Mouse (Mus musculus): Measurements from ENCODE around the gene Ano6.

Ano6 gene

GRCm38 (mm10) chr15:95790529-95791071, at the start of gene Ano6:
Ano6 (plus strand) TSS chr15:95790843.
- under 1% methylated on average over 51 of the region's 51 CpGs for WGBS

GRCm38 (mm10) chr15:95742955-95743354, 47.7 kb upstream of the Ano6 start:
- WGBS = 85% methylated on average over 6 of the region's 6 CpGs

- 75% methylated on average over 2 of the region's 2 CpGs for WGBS
These were observed 46.8 kb upstream of the Ano6 start for GRCm38 (mm10) chr15:95743856-95744255.

- WGBS = 54% methylated on average over 11 of the region's 11 CpGs
These were observed 45.1 kb upstream of the Ano6 start for GRCm38 (mm10) chr15:95745346-95746106.

GRCm38 (mm10) chr15:95746513-95746912, 44.1 kb upstream of the Ano6 start:
- 91% methylated on average over 5 of the region's 5 CpGs for WGBS

- WGBS = 91% methylated on average over 16 of the region's 16 CpGs
These were observed 43.4 kb upstream of the Ano6 start for GRCm38 (mm10) chr15:95746955-95747931.

- 87% methylated on average over 5 of the region's 5 CpGs for WGBS
These were observed 41.4 kb upstream of the Ano6 start for GRCm38 (mm10) chr15:95749216-95749615.

- 94% methylated on average over 21 of the region's 21 CpGs for WGBS
These were observed 40.6 kb upstream of the Ano6 start for GRCm38 (mm10) chr15:95750038-95750437.

GRCm38 (mm10) chr15:95751832-95752676, 38.6 kb upstream of the Ano6 start:
- WGBS = 85% methylated on average over 8 of the region's 8 CpGs

GRCm38 (mm10) chr15:95752677-95753019, 38.0 kb upstream of the Ano6 start:
- WGBS = 75% methylated on average over 5 of the region's 5 CpGs

GRCm38 (mm10) chr15:95753031-95753430, 37.6 kb upstream of the Ano6 start:
- WGBS = 46% methylated on average over 4 of the region's 5 CpGs

- 25% methylated on average over 10 of the region's 10 CpGs for WGBS
These were observed 33.5 kb upstream of the Ano6 start for GRCm38 (mm10) chr15:95757169-95757568.

GRCm38 (mm10) chr15:95758069-95758468, 32.6 kb upstream of the Ano6 start:
- WGBS = 55% methylated on average over 5 of the region's 5 CpGs

- 93% methylated on average over 12 of the region's 12 CpGs for WGBS
These were observed 31.8 kb upstream of the Ano6 start for GRCm38 (mm10) chr15:95758696-95759434.

GRCm38 (mm10) chr15:95759857-95760256, 30.8 kb upstream of the Ano6 start:
- 82% methylated on average over 6 of the region's 6 CpGs for WGBS

- WGBS = 73% methylated on average over 7 of the region's 7 CpGs
These were observed 29.2 kb upstream of the Ano6 start for GRCm38 (mm10) chr15:95761420-95761819.

GRCm38 (mm10) chr15:95762661-95763303, 27.9 kb upstream of the Ano6 start:
- 37% methylated on average over 12 of the region's 12 CpGs for WGBS

- WGBS = 64% methylated on average over 6 of the region's 6 CpGs
These were observed 27.2 kb upstream of the Ano6 start for GRCm38 (mm10) chr15:95763464-95763863.

- 77% methylated on average over 8 of the region's 8 CpGs for WGBS
These were observed 25.4 kb upstream of the Ano6 start for GRCm38 (mm10) chr15:95765271-95765670.

- 88% methylated on average over 6 of the region's 6 CpGs for WGBS
These were observed 24.7 kb upstream of the Ano6 start for GRCm38 (mm10) chr15:95765936-95766335.
